Mouse (Mus musculus) stomach, embryonic 15.5 days (tissue): ENCODE data around the gene Il11. TPM values are rescaled to one million over a fixed set of nuclear protein-coding genes. Genes with fewer than 3 reads are reported as not detected.

Source experiments
- ATAC-seq: fragments of 200-750 bp; cut with Nextera tagmentation; 2 replicates; pipeline ENCODE4 v1.8.0; 2017; ENCODE audit warnings: low read depth, moderate number of reproducible peaks, moderate TSS enrichment; ENCODE audit not compliant: insufficient read depth, low FRiP score
- H3K27ac ChIP-seq: fragments of 300-500 bp; sonication (generic); 2 replicates; pipeline ENCODE4 v1.5.1; 2015; ENCODE audit warnings: mild to moderate bottlenecking, inconsistent platforms
- H3K27me3 ChIP-seq: fragments of 300-500 bp; sonication (generic); replicated peaks from 2 replicates; pipeline ENCODE4 v1.6.1; 2015; ENCODE audit warnings: inconsistent platforms
- H3K36me3 ChIP-seq: fragments of 300-500 bp; sonication (generic); 2 replicates; pipeline ENCODE4 v1.6.1; 2015; ENCODE audit warnings: inconsistent platforms
- H3K4me1 ChIP-seq: fragments of 300-500 bp; sonication (generic); 2 replicates; pipeline ENCODE4 v1.6.1; 2015; ENCODE audit warnings: inconsistent platforms
- H3K4me2 ChIP-seq: fragments of 300-500 bp; sonication (generic); 2 replicates; pipeline ENCODE4 v1.6.1; 2015; ENCODE audit warnings: mild to moderate bottlenecking, inconsistent platforms
- H3K4me3 ChIP-seq: fragments of 300-500 bp; sonication (generic); replicated peaks from 2 replicates; pipeline ENCODE4 v1.5.1; 2015; ENCODE audit warnings: inconsistent platforms
- H3K9ac ChIP-seq: fragments of 300-500 bp; sonication (generic); 2 replicates; pipeline ENCODE4 v1.6.1; 2015; ENCODE audit warnings: inconsistent platforms
- H3K9me3 ChIP-seq: fragments of 300-500 bp; sonication (generic); 2 replicates; pipeline ENCODE4 v1.6.1; 2016; ENCODE audit warnings: inconsistent platforms
- WGBS: fragments of 180-500 bp; shearing (Covaris S2); methylation state at CpG from one replicate; pipeline ENCODE4 v1.1.7; 2015; 5-methylcytosine and 5-hydroxymethylcytosine counted together
- polyA plus RNA-seq: library from polyadenylated mRNA; unstranded; fragments of >200 nt; fragmentation: Nextera tagmentation; extraction: Ambion mirVana; gene quantifications from 2 replicates; pipeline ENCODE4 v1.2.1, GENCODE M21; 2015

The Il11 gene
- polyA plus RNA-seq, 1 experiment from 2014 or later = 0.22 TPM

DNA sequence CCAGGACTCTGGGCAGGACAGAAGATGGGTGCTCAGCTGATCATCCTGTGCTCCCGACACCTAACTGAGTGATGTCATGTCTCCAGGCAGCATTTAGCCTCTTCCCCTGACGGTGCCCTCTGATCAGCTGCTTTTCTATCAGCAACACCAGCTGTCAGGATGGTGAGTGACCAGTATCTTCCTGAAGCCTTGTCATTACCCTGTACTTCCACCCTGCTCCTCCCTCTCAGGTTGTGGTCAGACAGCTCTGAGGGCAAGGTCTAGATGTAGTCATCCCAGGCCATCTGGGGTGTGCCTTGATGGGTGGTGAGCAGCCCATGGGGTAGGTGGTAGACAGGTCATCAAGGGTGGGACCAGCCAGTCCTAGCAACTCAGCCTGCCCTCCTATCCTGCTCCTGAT lies 33.5 kb downstream of the Il11 start:
- WGBS = 93% methylated on average over 2 of the region's 2 CpGs
- no peak overlapping the region for H3K4me2 ChIP-seq
- H3K36me3 ChIP-seq = peaks cover 14% of the 10 kb centered on the region

DNA sequence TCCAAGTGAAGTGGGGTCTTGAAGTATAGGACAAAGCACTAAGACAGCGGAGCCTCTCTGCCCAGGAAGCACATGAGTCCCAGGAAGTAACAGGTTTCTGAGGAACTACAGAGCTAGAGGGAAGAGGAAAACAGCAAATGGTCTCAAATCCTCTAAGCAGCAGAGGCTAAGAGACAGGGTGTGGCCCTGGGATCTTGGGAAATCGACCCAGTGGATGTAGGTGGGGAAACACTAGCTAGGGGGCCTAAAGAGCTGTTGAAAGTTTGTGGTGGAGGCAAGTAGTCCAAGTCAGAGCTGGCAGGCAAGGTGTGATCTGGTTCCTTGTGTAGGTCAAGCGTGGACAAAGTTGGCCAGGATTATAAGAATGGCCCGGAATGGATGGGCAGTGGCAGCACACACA lies 34.3 kb downstream of the Il11 start:
- Histone ChIP-seq H3K36me3 (peaks cover 14% of the 10 kb centered on the region), H3K27me3 (no peaks in the 10 kb centered on the region), H3K4me2 (no peak overlapping the region), H3K4me1 (peaks cover 19% of the 10 kb centered on the region), H3K4me3 (no peak overlapping the region), H3K27ac (no peak overlapping the region), H3K9me3 (no peaks in the 10 kb centered on the region), H3K9ac (no peak overlapping the region)
- 77% methylated on average over 4 of the region's 4 CpGs for WGBS
- ATAC-seq = no peak

More for the DNA sequence above, 33.5 kb downstream of the Il11 start:
- Histone ChIP-seq H3K4me1 (peaks cover 18% of the 10 kb centered on the region), H3K9me3 (no peaks in the 10 kb centered on the region), H3K27me3 (no peaks in the 10 kb centered on the region), H3K9ac (no peak overlapping the region), H3K4me3 (no peak overlapping the region), H3K27ac (no peak overlapping the region)
- no peak for ATAC-seq

DNA sequence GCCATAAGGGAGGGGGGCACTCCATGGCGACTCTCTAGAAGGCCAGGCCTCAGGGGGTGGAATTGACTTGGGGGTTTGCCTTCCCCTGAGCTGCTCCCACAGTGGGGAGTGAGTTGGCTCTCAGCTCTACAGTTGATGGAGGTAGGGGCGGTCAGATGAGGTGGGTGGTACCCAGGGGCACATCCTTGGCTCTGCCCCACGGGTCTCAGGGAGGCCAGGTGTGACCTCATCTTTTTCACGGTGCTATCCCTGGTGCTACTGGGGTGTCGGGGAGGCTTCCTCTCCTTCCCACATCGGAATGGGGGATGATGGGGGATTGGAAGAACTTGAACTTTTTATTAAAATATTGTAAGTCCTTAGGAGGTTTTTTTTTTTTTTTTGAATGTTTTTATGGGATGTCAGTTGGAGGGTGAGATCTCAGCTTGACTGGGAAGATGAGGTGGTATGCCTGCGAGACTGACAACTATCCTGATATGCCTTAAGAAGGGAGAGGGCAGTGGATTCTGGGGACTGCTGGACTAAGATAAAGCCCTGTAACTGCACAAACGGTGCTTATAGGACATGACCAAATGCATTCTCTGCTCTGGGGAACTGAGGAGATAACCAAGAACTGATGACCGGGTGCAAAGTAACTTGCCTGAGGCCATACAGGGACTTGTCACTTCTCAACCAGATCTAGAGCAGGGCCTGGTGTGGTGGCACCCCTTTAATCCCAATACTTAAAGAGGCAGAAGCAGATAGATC lies 35.3 kb downstream of the Il11 start:
- no peaks in the 10 kb centered on the region for H3K9me3 ChIP-seq
- no peak overlapping the region for H3K4me3 ChIP-seq
- no peaks in the 10 kb centered on the region for H3K27me3 ChIP-seq
- no peak overlapping the region for H3K9ac ChIP-seq
- peak; percentile 19; the same call in 1 of the 2 replicates for ATAC-seq
- no peak overlapping the region for H3K4me2 ChIP-seq
- peaks cover 20% of the 10 kb centered on the region for H3K4me1 ChIP-seq
- no peak overlapping the region for H3K27ac ChIP-seq
- WGBS = 64% methylated on average over 9 of the region's 9 CpGs
- H3K36me3 ChIP-seq = peaks cover 14% of the 10 kb centered on the region

DNA sequence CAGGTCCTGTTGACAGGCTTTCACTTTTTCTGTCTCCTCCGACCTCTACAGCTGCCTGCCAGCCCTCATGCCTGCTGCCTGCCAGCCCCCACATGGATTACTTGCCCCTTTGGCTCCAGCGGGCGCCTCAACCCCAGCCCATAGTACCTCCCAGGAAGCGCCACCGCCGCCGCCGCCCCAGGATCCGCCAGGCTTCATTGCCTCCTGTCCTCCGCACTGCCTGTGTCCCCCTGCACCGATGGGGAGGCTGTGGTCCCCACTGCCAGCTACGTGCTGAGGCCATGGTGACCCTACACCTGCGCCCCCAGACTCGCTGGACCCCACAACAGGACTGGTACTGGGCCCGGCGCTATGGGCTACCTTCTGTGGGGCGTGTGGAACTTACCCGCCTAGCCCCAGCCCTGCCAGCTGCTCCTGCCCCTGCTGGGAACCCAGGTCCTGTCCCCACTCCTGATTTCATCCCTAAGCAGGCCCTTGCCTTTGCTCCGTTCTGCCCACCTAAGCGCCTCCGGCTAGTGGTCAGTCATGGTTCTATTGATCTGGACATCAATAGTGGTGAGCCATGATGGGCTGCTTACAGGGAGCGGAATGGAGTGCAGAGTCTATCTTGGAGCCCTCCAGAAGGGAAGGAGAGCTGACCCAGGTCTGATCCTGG lies 36.2 kb downstream of the Il11 start:
- H3K27me3 ChIP-seq = no peaks in the 10 kb centered on the region
- no peak overlapping the region for H3K4me2 ChIP-seq
- no peak overlapping the region for H3K9ac ChIP-seq
- WGBS = 85% methylated on average over 22 of the region's 22 CpGs
- H3K4me1 ChIP-seq = peaks cover 21% of the 10 kb centered on the region
- no peak overlapping the region for H3K4me3 ChIP-seq
- H3K9me3 ChIP-seq = no peaks in the 10 kb centered on the region
- no peak overlapping the region for H3K27ac ChIP-seq
- H3K36me3 ChIP-seq = peaks cover 14% of the 10 kb centered on the region
- ATAC-seq = no peak

DNA sequence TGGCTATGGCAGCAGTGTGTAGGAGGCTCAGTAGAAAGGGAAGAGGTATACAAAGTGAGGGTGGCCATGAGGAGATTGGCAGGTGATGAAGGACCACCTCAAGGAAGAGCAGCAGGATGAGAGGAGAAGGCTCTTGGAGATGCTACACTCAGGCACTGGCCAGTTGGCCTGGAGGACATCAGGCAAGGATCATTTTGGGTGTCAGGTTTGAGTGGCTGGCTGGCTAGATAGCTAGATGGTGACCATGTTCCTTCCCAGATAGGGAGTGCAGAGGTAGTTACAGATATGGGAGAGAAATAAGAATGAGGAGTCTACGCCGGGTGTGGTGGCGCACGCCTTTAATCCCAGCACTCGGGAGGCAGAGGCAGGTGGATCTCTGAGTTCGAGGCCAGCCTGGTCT lies 37.8 kb downstream of the Il11 start:
- no peak overlapping the region for H3K9ac ChIP-seq
- H3K27ac ChIP-seq = no peak overlapping the region
- H3K4me3 ChIP-seq = no peak overlapping the region
- H3K27me3 ChIP-seq = no peaks in the 10 kb centered on the region
- H3K36me3 ChIP-seq = peaks cover 14% of the 10 kb centered on the region
- H3K9me3 ChIP-seq = no peaks in the 10 kb centered on the region
- WGBS = 90% methylated on average over 6 of the region's 6 CpGs
- H3K4me2 ChIP-seq = no peak overlapping the region
- ATAC-seq = no peak
- peaks cover 23% of the 10 kb centered on the region for H3K4me1 ChIP-seq

DNA sequence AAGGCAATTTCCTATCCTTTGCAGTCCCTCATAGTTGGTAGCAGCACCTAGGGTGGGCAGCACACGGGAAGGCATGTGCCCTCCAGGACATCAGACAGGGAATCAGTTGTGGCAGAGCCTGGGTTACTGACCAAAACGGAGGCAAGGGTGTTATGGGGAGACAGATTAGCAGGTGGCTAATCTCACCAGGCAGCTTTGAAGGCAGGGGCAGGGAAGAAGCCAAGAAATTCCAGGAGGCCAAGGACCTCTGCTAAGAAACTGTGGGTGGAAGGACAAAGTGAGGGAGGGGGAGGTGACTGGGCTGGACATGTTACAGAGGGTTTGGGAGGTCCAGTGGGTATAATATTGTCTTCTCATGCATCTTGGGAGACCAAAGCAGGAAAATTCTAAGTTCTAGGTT lies 39.3 kb downstream of the Il11 start:
- Histone ChIP-seq H3K4me2 (peak overlapping the region; percentile 17; the same call in 1 of the 2 replicates), H3K9me3 (no peaks in the 10 kb centered on the region), H3K4me3 (no peak overlapping the region), H3K4me1 (peaks cover 29% of the 10 kb centered on the region), H3K36me3 (peaks cover 14% of the 10 kb centered on the region), H3K27me3 (no peaks in the 10 kb centered on the region), H3K27ac (no peak overlapping the region), H3K9ac (no peak overlapping the region)
- 48% methylated on average over 2 of the region's 2 CpGs for WGBS
- no peak for ATAC-seq

DNA sequence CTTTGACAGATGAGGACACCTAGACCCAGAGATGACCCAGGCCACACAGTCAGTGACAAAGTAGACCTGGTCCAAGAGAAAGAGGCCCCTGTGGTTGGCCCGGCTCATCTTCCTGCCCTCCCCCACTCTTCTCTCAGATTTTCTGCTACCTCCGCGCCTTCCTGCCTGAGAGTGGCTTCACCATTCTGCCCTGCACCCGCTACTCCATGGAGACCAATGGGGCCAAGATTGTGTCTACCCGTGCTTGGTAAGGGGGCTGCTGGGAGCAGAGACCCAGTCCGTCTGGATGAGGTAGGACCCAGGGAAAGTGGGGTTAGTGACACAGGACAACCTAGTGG lies 40.2 kb downstream of the Il11 start:
- WGBS = 67% methylated on average over 6 of the region's 6 CpGs
- H3K27ac ChIP-seq = no peak overlapping the region
- ATAC-seq = no peak
- H3K36me3 ChIP-seq = peaks cover 14% of the 10 kb centered on the region
- H3K9me3 ChIP-seq = no peaks in the 10 kb centered on the region
- no peak overlapping the region for H3K4me3 ChIP-seq
- peak overlapping the region; percentile 17; the same call in 1 of the 2 replicates for H3K4me2 ChIP-seq
- no peak overlapping the region for H3K9ac ChIP-seq
- H3K27me3 ChIP-seq = no peaks in the 10 kb centered on the region
- peaks cover 29% of the 10 kb centered on the region for H3K4me1 ChIP-seq

DNA sequence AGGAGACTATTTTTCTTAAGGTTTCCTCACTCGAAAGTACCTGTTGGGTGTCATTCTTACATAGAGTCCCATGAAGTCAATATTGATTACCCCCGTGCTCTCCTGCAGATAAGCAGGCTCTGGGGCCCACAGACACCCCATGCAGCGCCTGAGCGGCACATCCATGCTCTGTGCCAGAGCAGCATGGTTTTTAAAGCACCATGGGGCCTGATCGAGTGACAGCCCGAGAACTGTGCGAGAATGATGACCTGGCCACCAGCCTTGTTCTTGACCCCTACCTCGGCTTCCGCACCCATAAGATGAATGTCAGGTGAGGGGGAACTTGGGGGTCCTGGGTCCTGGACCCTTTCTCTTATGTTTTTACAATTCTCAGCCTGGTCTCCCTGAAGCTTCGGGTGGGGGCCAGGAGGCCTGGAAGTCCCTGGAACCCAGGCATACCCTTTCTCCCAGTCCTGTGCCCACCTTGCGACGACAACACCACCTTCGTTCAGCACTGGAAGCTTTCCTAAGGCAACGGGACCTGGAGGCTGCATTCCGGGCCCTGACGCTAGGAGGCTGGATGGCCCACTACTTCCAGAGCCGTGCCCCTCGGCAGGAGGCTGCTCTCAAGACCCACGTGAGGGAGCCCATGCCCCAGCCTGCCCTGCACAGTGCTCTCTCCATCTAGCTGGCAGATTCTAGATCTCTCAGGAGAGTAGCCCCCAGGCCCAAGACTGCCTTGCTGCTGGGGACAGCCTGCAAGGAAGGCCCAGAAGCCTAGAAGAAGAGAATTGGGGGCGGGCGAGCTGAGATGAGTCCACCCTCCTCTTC lies 40.8 kb downstream of the Il11 start:
- Histone ChIP-seq H3K9ac (no peak overlapping the region), H3K4me3 (peak overlapping the region; percentile 75), H3K27ac (peak overlapping the region; percentile 87; the same call in 1 of the 2 replicates)

DNA sequence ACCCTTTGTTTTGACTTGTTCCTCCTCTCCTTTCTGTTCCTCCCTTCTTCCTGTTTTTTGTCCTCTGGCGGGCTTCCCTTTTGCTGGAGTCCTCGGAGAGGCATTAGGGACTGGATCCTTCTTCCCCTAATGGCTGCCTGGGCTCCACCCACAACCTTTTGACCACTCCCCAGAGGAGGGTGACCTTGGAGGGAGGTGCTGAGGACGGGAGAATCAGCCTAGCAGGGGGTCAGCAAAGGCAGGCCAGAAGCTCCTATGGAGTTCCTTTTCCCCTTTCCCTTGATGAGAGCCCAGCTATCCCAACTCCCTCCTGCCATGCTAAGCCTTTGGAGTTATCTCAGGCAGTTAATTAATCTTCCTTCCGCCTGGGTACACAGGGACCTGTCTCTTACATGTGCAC lies 41.5 kb downstream of the Il11 start:
- Histone ChIP-seq H3K4me2 (peak overlapping the region; percentile 77), H3K4me3 (peak overlapping the region; percentile 75), H3K27me3 (no peaks in the 10 kb centered on the region), H3K4me1 (peaks cover 29% of the 10 kb centered on the region), H3K9ac (peak overlapping the region; percentile 80; the same call in 1 of the 2 replicates), H3K36me3 (peaks cover 4% of the 10 kb centered on the region), H3K9me3 (no peaks in the 10 kb centered on the region), H3K27ac (peak overlapping the region; percentile 87)
- WGBS = 3% methylated on average over 4 of the region's 4 CpGs
- no peak for ATAC-seq

More for the DNA sequence above, 40.8 kb downstream of the Il11 start:
- WGBS = 69% methylated on average over 21 of the region's 21 CpGs
- Histone ChIP-seq H3K4me1 (peaks cover 29% of the 10 kb centered on the region), H3K4me2 (peak overlapping the region; percentile 77), H3K36me3 (peaks cover 11% of the 10 kb centered on the region), H3K9me3 (no peaks in the 10 kb centered on the region), H3K27me3 (no peaks in the 10 kb centered on the region)
- ATAC-seq = no peak

DNA sequence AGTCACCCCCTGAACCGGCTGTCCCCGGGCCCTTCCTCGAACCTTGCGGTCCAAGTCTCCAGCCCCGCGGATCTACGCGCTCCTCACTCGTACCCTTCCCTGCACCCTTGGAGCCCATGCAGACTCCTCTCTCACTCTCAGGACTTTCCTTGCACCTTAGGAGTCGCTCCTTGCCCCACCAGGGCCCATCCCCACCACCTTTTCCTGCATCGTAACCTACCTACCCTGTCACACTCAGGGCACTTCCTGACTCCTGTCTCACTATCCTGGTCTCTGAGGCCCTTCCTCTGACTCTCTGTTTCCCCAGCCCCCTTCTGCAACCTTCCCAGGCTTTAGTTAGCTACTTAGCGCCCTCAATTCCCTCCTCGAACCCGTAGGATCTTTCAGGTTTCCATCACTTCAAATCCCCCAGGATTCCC lies 42.3 kb downstream of the Il11 start:
- ATAC-seq = no peak; the same call in 1 of the 2 replicates
- 0% methylated on average over 14 of the region's 14 CpGs for WGBS
- peak overlapping the region; percentile 77 for H3K4me2 ChIP-seq

DNA sequence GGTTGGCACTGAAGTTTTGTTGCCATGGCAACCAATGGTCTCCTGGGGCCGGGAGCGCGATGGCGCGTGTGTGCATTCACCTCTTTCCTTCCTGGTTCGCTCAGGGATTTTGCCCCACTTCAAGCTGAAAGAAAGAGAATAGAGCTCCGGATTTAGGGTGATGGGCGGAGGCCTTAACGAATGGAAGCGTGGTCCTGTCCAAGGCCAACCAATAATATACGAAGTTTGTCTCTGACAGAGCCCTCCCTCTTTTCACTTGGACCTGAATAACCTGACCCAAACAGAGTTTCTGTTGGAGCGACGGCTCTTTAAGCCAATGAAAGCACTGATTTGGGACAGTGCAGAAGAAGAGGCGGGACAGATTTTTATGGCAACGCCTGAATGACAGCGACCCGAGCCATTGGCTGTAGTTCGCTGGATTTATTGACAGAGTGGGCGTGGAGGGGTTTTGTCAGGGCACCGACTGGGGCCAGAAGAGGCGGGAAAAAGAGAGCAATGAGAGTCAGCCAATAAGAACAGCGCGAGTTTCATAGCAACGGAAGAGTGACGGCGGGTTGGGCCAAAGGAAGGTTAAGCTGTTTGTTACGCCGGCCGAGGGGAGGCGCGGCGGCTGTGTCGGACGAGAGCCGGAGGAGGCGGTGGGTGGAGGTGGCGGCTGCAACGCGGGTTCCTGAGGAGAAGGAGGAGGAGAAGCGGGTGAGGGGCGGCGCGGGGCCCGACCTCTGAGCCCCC lies 42.9 kb downstream of the Il11 start, which contains the start of gene Kmt5c:
Gene Kmt5c (plus strand): TSS at position 572 of the 732 bp plus-strand sequence.
- peak within 1 kb of the TSS; percentile 75 for H3K4me3 ChIP-seq
- H3K4me2 ChIP-seq = peak within 1 kb of the TSS; percentile 77
- peak within 1 kb of the TSS; percentile 80 for H3K9ac ChIP-seq
- H3K4me1 ChIP-seq = peaks cover 29% of the 10 kb centered on the region
- peak; percentile 95 for ATAC-seq
- H3K36me3 ChIP-seq = no peaks in the 10 kb centered on the region
- under 1% methylated on average over 37 of the region's 44 CpGs for WGBS
- H3K27ac ChIP-seq = peak within 1 kb of the TSS; percentile 87
- no peaks in the 10 kb centered on the region for H3K9me3 ChIP-seq
- no peaks in the 10 kb centered on the region for H3K27me3 ChIP-seq

More for the DNA sequence above, 42.3 kb downstream of the Il11 start:
- peak overlapping the region; percentile 87 for H3K27ac ChIP-seq
- no peaks in the 10 kb centered on the region for H3K27me3 ChIP-seq
- peaks cover 29% of the 10 kb centered on the region for H3K4me1 ChIP-seq
- H3K4me3 ChIP-seq = peak overlapping the region; percentile 75
- H3K9ac ChIP-seq = peak overlapping the region; percentile 80
- no peaks in the 10 kb centered on the region for H3K36me3 ChIP-seq
- no peaks in the 10 kb centered on the region for H3K9me3 ChIP-seq
